ENCODE assay signal across 22 mouse cellular contexts in genomic region chr6:22339763-22340542, GRCm38 (mm10). TPM values are rescaled to one million over a fixed set of nuclear protein-coding genes. Genes with fewer than 3 reads are reported as not detected.
DNase-seq lines count a peak whose midpoint lies in the region; ATAC-seq and TF ChIP-seq lines count a peak whose summit lies in the region.
"Had no signal": no experiment of that assay in that cellular context is flagged by ENCODE, and none has a peak within 500 bp of the region (broad histone marks: within the 10 kb centered on the region; RNA-seq: fewer than 3 reads in every experiment).

No protein-coding gene starts in this region.

- WGBS in heart, adult 2 months: 72% methylated on average over 15 of the region's 15 CpGs
- 73% methylated on average over 15 of the region's 15 CpGs for WGBS in liver, embryonic 11.5 days
- 95% methylated on average over 15 of the region's 15 CpGs for WGBS in forebrain, embryonic 16.5 days

- H3K4me3 ChIP-seq in heart, adult 2 months: no peak overlapping the region
- H3K4me3 ChIP-seq in liver, embryonic 11.5 days (ENCODE audit: low read depth, low read length): no peak overlapping the region
- H3K4me3 ChIP-seq in forebrain, embryonic 16.5 days (replicated peaks; ENCODE audit: low read length): no peak overlapping the region
- H3K4me3 ChIP-seq: embryonic facial prominence, embryonic 12.5 days; heart, embryonic 10.5 days; limb, embryonic 13.5 days; neural tube, embryonic 12.5 days had no signal

- H3K27ac ChIP-seq in heart, adult 2 months: peak overlapping the region; percentile 73
- no peak overlapping the region for H3K27ac ChIP-seq in liver, embryonic 11.5 days (ENCODE audit: low read depth, low read length)
- no peak overlapping the region for H3K27ac ChIP-seq in forebrain, embryonic 16.5 days (ENCODE audit: low read length)
- H3K27ac ChIP-seq: embryonic facial prominence, embryonic 12.5 days; heart, embryonic 10.5 days; hindbrain, embryonic 14.5 days; limb, embryonic 13.5 days; neural tube, embryonic 12.5 days had no signal

- no peak for TF ChIP-seq POLR2A in heart, adult 2 months (IDR thresholded peaks at IDR 0.05; ENCODE audit: insufficient read depth, low read depth, low read length)

- H3K9ac ChIP-seq in heart, adult 2 months (ENCODE audit: low read depth, low read length): no peak overlapping the region
- H3K9ac ChIP-seq in liver, embryonic 11.5 days (ENCODE audit: low read depth, low read length): no peak overlapping the region
- no peak overlapping the region for H3K9ac ChIP-seq in forebrain, embryonic 16.5 days (replicated peaks; ENCODE audit: low read depth, low read length)
- H3K9ac ChIP-seq: embryonic facial prominence, embryonic 12.5 days; hindbrain, embryonic 14.5 days; limb, embryonic 13.5 days; neural tube, embryonic 12.5 days had no signal

- H3K27me3 ChIP-seq in heart, adult 2 months (ENCODE audit: control insufficient read depth, insufficient read depth, low read length): no peaks in the 10 kb centered on the region
- H3K27me3 ChIP-seq in liver, embryonic 11.5 days (replicated peaks; ENCODE audit: control insufficient read depth, insufficient read depth, low read length): no peaks in the 10 kb centered on the region
- H3K27me3 ChIP-seq in forebrain, embryonic 16.5 days (replicated peaks; ENCODE audit: control insufficient read depth, insufficient read depth, low read length): no peaks in the 10 kb centered on the region
- H3K27me3 ChIP-seq: embryonic facial prominence, embryonic 12.5 days; limb, embryonic 13.5 days; neural tube, embryonic 12.5 days had no signal

- H3K9me3 ChIP-seq in liver, embryonic 11.5 days (ENCODE audit: control insufficient read depth, low read length): no peaks in the 10 kb centered on the region
- no peaks in the 10 kb centered on the region for H3K9me3 ChIP-seq in forebrain, embryonic 16.5 days (ENCODE audit: control insufficient read depth, low read length)
- H3K9me3 ChIP-seq: embryonic facial prominence, embryonic 12.5 days; heart, embryonic 10.5 days; limb, embryonic 13.5 days; neural tube, embryonic 12.5 days had no signal

- H3K4me2 ChIP-seq in liver, embryonic 11.5 days: no peak overlapping the region
- H3K4me2 ChIP-seq in forebrain, embryonic 16.5 days (ENCODE audit: low read length): no peak overlapping the region
- H3K4me2 ChIP-seq: embryonic facial prominence, embryonic 12.5 days; hindbrain, embryonic 14.5 days; limb, embryonic 13.5 days; neural tube, embryonic 12.5 days had no signal

- no peak for DNase-seq in heart, adult 2 months
- no peak for DNase-seq in heart, postnatal 36 days
- DNase-seq in liver, embryonic 11.5 days (ENCODE audit: low spot score): no peak
- no peak for DNase-seq in ovary, adult 18-20 months (ENCODE audit: low spot score)
- no peak for DNase-seq in embryo, embryonic 9.5 days (ENCODE audit: extremely low spot score)
- no peak for DNase-seq in right cerebral cortex, postnatal 36 days (ENCODE audit: low spot score in 2 of 2)
- DNase-seq: adrenal gland, postnatal 14 days; cerebellum, adult 2 months; gastrocnemius, postnatal 25 days; heart, postnatal 10 days; kidney, adult 8-10 months; right cerebral cortex, postnatal 25 days had no signal

- no peaks in the 10 kb centered on the region for H3K36me3 ChIP-seq in heart, adult 2 months (ENCODE audit: control insufficient read depth, insufficient read depth, low read length)
- peaks cover 2% of the 10 kb centered on the region; the same call in 1 of the 2 replicates for H3K36me3 ChIP-seq in liver, embryonic 11.5 days (ENCODE audit: control insufficient read depth, insufficient read depth, low read length)
- H3K36me3 ChIP-seq in forebrain, embryonic 16.5 days (ENCODE audit: control insufficient read depth, insufficient read depth): peaks cover 3% of the 10 kb centered on the region; the same call in 1 of the 2 replicates

- no peaks in the 10 kb centered on the region; the same call in 1 of the 2 replicates for H3K79me2 ChIP-seq in heart, adult 2 months (replicated peaks; ENCODE audit: control insufficient read depth, insufficient read depth, low read length)

- no peak for TF ChIP-seq EP300 in heart, adult 2 months (IDR thresholded peaks at IDR 0.05; ENCODE audit: insufficient read depth, low read depth, low read length)

- intact Hi-C loops in heart, adult 2 months (cut with DNase I): loop anchor here (2.0 kb wide), 1 partner anchor 15 kb away; no protein-coding TSS in a partner anchor
- intact Hi-C loops in heart, postnatal 36 days (cut with DNase I): no loop called here

- no peak for TF ChIP-seq CTCF in heart, adult 2 months (IDR thresholded peaks at IDR 0.05)

- peak; percentile 55 for ATAC-seq in liver, embryonic 11.5 days (replicated peaks; ENCODE audit: low FRiP score)
- peak; percentile 35 for ATAC-seq in megakaryocyte progenitor cell, adult 5-6 weeks (replicated peaks; ENCODE audit: poor library complexity)
- no peak for ATAC-seq in forebrain, embryonic 16.5 days
- ATAC-seq: lung, postnatal 0 days had no signal

- H3K4me1 ChIP-seq in heart, adult 2 months (ENCODE audit: control insufficient read depth, insufficient read depth, low read length): peaks cover 2% of the 10 kb centered on the region; the same call in 1 of the 2 replicates
- peaks cover 8% of the 10 kb centered on the region for H3K4me1 ChIP-seq in liver, embryonic 11.5 days (replicated peaks; ENCODE audit: control insufficient read depth, insufficient read depth, low read length)
- H3K4me1 ChIP-seq in forebrain, embryonic 16.5 days (replicated peaks; ENCODE audit: control insufficient read depth, insufficient read depth, low read length): no peaks in the 10 kb centered on the region
- H3K4me1 ChIP-seq: limb, embryonic 13.5 days; neural tube, embryonic 12.5 days had no signal

RNA-seq across cellular contexts. Expression of gene Fam3c, which starts 16.1 kb away (rescaled TPM):
- 10 to 100 TPM; 27.3 to 27.4 TPM for total RNA-seq in heart, adult 2 months (2021)
- 3.4 and 6.0 TPM in 2 replicates for polyA plus RNA-seq in heart, adult 2 months (2012; rRNA removed)
- total RNA-seq in heart, postnatal 36 days (2021): 10 to 100 TPM; 25.5 to 25.6 TPM
- polyA plus RNA-seq in liver, embryonic 11.5 days (2014; fragmentation: Nextera tagmentation; extraction: Ambion mirVana): 33.7 and 35.2 TPM in 2 replicates
- total RNA-seq in megakaryocyte progenitor cell, adult 5-6 weeks (2015): 20.2 and 27.8 TPM in 2 replicates
- 51.0 and 76.7 TPM in 2 replicates for total RNA-seq in megakaryocyte progenitor cell, adult 5-6 weeks (2017)
- 69.0 and 71.9 TPM in 2 replicates for polyA plus RNA-seq in forebrain, embryonic 16.5 days (2015; fragmentation: Nextera tagmentation; extraction: Ambion mirVana)

RNA-seq across cellular contexts. Expression of gene Wnt16, which starts 51.9 kb away (rescaled TPM):
- total RNA-seq in heart, adult 2 months (2021): under 1 TPM; 0.70 to 0.80 TPM
- 0.49 and 0.59 TPM in 2 replicates for polyA plus RNA-seq in heart, adult 2 months (2012; rRNA removed)
- under 1 TPM; 0.46 to 0.64 TPM for total RNA-seq in heart, postnatal 36 days (2021)
- polyA plus RNA-seq in liver, embryonic 11.5 days (2014; fragmentation: Nextera tagmentation; extraction: Ambion mirVana): 0.29 TPM in 1 of 2 replicates, not detected in the other
- not detected in 2 replicates for total RNA-seq in megakaryocyte progenitor cell, adult 5-6 weeks (2015)
- not detected in 2 replicates for total RNA-seq in megakaryocyte progenitor cell, adult 5-6 weeks (2017)
- 0.18 TPM in 1 of 2 replicates, not detected in the other for polyA plus RNA-seq in forebrain, embryonic 16.5 days (2015; fragmentation: Nextera tagmentation; extraction: Ambion mirVana)
- total RNA-seq: common myeloid progenitor, adult 5-6 weeks had no signal
- polyA plus RNA-seq: thymus, postnatal 0 days had no signal
